Mouse (Mus musculus): Measurements from ENCODE around the gene Ncoa7. TPM values are rescaled to one million over a fixed set of nuclear protein-coding genes. Genes with fewer than 3 reads are reported as not detected.

Gene Ncoa7
- polyA plus RNA-seq, 1 experiment: 3.7 TPM

GRCm38 (mm10) chr10:30609614-30610013 is 193.5 kb downstream of the Ncoa7 start:
- no peak for DNase-seq (ENCODE audit: low read depth in 1 of 2, low spot score in 2 of 2)
- Histone ChIP-seq H3K4me3 (ENCODE audit: extremely low read depth, insufficient read depth, insufficient read length) (no peak overlapping the region), H3K36me3 (ENCODE audit: control insufficient read depth, insufficient read depth, low read length) (peaks cover 9% of the 10 kb centered on the region)

GRCm38 (mm10) chr10:30608109-30608508 is 195.0 kb downstream of the Ncoa7 start:
- H3K27me3 ChIP-seq (ENCODE audit: control insufficient read depth, insufficient read depth, low read length): no peaks in the 10 kb centered on the region
- no peaks in the 10 kb centered on the region for H3K4me1 ChIP-seq (ENCODE audit: control insufficient read depth, insufficient read depth, insufficient read length)
- no peak for TF ChIP-seq CTCF (IDR thresholded peaks at IDR 0.05; ENCODE audit: extremely low read depth, insufficient read depth, insufficient read length, insufficient replicate concordance)
- TF ChIP-seq POLR2A (IDR thresholded peaks at IDR 0.05; ENCODE audit: low read depth, low read length): no peak
- 69% methylated on average over 2 of the region's 2 CpGs for WGBS
- H3K27ac ChIP-seq (ENCODE audit: insufficient read depth, low read length): no peak overlapping the region
- H3K36me3 ChIP-seq (ENCODE audit: control insufficient read depth, insufficient read depth, low read length): peaks cover 7% of the 10 kb centered on the region
- DNase-seq (ENCODE audit: low read depth in 1 of 2, low spot score in 2 of 2): no peak
- H3K4me3 ChIP-seq (ENCODE audit: extremely low read depth, insufficient read depth, insufficient read length): no peak overlapping the region

More at GRCm38 (mm10) chr10:30609614-30610013, 193.5 kb downstream of the Ncoa7 start:
- TF ChIP-seq POLR2A (IDR thresholded peaks at IDR 0.05; ENCODE audit: low read depth, low read length) (no peak), CTCF (IDR thresholded peaks at IDR 0.05; ENCODE audit: extremely low read depth, insufficient read depth, insufficient read length, insufficient replicate concordance) (no peak)
- no peaks in the 10 kb centered on the region for H3K27me3 ChIP-seq (ENCODE audit: control insufficient read depth, insufficient read depth, low read length)
- H3K4me1 ChIP-seq (ENCODE audit: control insufficient read depth, insufficient read depth, insufficient read length): no peaks in the 10 kb centered on the region
- H3K27ac ChIP-seq (ENCODE audit: insufficient read depth, low read length): no peak overlapping the region

DNA sequence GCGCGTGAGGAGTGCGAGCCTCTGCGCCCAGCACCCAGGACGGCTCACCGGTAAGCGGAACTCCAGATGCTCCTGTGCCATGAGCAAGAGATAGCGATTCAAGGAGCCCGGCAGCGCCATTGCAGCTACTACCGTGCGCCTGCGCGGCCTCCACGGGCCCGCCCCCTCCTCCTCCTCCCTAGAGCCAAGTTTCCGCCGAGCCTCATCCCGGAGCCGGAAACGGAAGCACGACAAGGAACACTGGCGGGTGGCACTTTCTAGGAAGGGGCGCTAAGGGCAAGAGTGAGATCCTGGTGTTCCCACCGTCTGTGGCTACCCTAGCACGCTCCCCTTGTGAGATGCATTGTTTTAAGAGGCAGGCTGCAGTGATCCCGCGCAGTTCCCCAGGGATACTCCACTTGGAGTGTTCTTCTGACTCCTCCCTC is 202.6 kb downstream of the Ncoa7 start, which contains the start of gene Trmt11:
TSS of gene Trmt11 (minus strand) at position 208 of the 425 bp plus-strand sequence.
- Histone ChIP-seq H3K4me3 (ENCODE audit: extremely low read depth, insufficient read depth, insufficient read length) (peak within 1 kb of the TSS; percentile 94), H3K4me1 (ENCODE audit: control insufficient read depth, insufficient read depth, insufficient read length) (peaks cover 2% of the 10 kb centered on the region), H3K27ac (ENCODE audit: insufficient read depth, low read length) (peak within 1 kb of the TSS; percentile 83), H3K36me3 (ENCODE audit: control insufficient read depth, insufficient read depth, low read length) (0 out of 2 replicates have a peak, but pooled peaks cover 1% of the 10 kb centered on the region), H3K27me3 (ENCODE audit: control insufficient read depth, insufficient read depth, low read length) (no peaks in the 10 kb centered on the region)
- TF ChIP-seq POLR2A (IDR thresholded peaks at IDR 0.05; ENCODE audit: low read depth, low read length) (peak; percentile 9; the same call in 1 of the 2 replicates), CTCF (IDR thresholded peaks at IDR 0.05; ENCODE audit: extremely low read depth, insufficient read depth, insufficient read length, insufficient replicate concordance) (no peak)
- WGBS: 1% methylated on average over 28 of the region's 28 CpGs
- DNase-seq (ENCODE audit: low read depth in 1 of 2, low spot score in 2 of 2): peak; percentile 29 to 78

DNA sequence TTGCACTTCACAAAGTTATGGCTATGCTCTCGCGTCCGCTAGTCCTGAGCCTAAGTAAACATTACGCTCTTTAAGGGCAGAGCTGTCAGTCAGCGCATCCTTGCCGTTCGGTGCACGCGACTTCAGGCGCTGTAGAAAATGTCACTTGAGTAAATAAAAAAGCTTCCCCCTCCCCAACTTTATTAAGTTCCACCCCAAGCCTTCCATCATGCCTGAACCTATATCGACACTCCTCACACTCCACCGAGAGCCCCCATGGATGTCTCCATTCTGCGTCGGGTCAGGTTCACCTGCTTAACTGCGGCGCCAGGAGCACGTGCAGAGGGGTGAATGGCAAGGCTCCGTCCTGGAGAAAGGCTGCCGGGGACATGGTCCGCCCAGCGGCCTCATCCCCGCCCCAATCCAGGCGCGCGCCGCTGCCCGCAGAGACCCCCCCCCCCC is 203.0 kb downstream of the Ncoa7 start:
- Histone ChIP-seq H3K27me3 (ENCODE audit: control insufficient read depth, insufficient read depth, low read length) (no peaks in the 10 kb centered on the region), H3K4me3 (ENCODE audit: extremely low read depth, insufficient read depth, insufficient read length) (peak overlapping the region; percentile 94), H3K4me1 (ENCODE audit: control insufficient read depth, insufficient read depth, insufficient read length) (peaks cover 2% of the 10 kb centered on the region), H3K27ac (ENCODE audit: insufficient read depth, low read length) (peak overlapping the region; percentile 83), H3K36me3 (ENCODE audit: control insufficient read depth, insufficient read depth, low read length) (0 out of 2 replicates have a peak, but pooled peaks cover 1% of the 10 kb centered on the region)
- 1% methylated on average over 27 of the region's 27 CpGs for WGBS
- TF ChIP-seq CTCF (IDR thresholded peaks at IDR 0.05; ENCODE audit: extremely low read depth, insufficient read depth, insufficient read length, insufficient replicate concordance) (no peak), POLR2A (IDR thresholded peaks at IDR 0.05; ENCODE audit: low read depth, low read length) (no peak)
- DNase-seq (ENCODE audit: low read depth in 1 of 2, low spot score in 2 of 2): no peak

- DNase-seq (ENCODE audit: low read depth in 1 of 2, low spot score in 2 of 2): no peak
- peaks cover 7% of the 10 kb centered on the region for H3K36me3 ChIP-seq (ENCODE audit: control insufficient read depth, insufficient read depth, low read length)
- no peak overlapping the region for H3K27ac ChIP-seq (ENCODE audit: insufficient read depth, low read length)
- no peak overlapping the region for H3K4me3 ChIP-seq (ENCODE audit: extremely low read depth, insufficient read depth, insufficient read length)
- TF ChIP-seq POLR2A (IDR thresholded peaks at IDR 0.05; ENCODE audit: low read depth, low read length) (no peak), CTCF (IDR thresholded peaks at IDR 0.05; ENCODE audit: extremely low read depth, insufficient read depth, insufficient read length, insufficient replicate concordance) (no peak)
- H3K4me1 ChIP-seq (ENCODE audit: control insufficient read depth, insufficient read depth, insufficient read length): no peaks in the 10 kb centered on the region
- 81% methylated on average over 5 of the region's 5 CpGs for WGBS
- no peaks in the 10 kb centered on the region for H3K27me3 ChIP-seq (ENCODE audit: control insufficient read depth, insufficient read depth, low read length)
Measured at GRCm38 (mm10) chr10:30587037-30587436, 216.1 kb downstream of the Ncoa7 start.

DNA sequence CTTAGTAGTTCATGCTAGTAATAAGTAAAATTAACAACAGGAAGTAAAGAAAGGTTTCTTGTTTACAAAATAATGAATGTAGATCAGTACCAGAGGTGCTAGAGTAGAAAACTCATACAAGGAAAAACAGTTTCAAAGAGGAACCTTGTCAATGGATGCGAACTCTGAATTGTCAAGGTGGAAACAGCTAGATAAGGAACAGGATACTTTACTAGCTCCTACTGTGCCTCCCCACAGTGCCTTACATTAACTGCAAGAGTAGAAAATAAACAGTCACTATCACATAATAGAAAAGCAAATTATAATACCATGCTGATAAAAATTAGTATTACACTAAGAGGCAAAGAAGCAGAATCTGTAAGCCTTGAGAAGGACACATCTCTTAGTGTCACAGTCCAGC is 217.4 kb downstream of the Ncoa7 start:
- DNase-seq (ENCODE audit: low read depth in 1 of 2, low spot score in 2 of 2): no peak
- TF ChIP-seq CTCF (IDR thresholded peaks at IDR 0.05; ENCODE audit: extremely low read depth, insufficient read depth, insufficient read length, insufficient replicate concordance) (no peak), POLR2A (IDR thresholded peaks at IDR 0.05; ENCODE audit: low read depth, low read length) (no peak)
- no peak overlapping the region for H3K27ac ChIP-seq (ENCODE audit: insufficient read depth, low read length)
- H3K36me3 ChIP-seq (ENCODE audit: control insufficient read depth, insufficient read depth, low read length): peaks cover 5% of the 10 kb centered on the region
- WGBS: 80% methylated on average over 1 of the region's 1 CpGs
- H3K27me3 ChIP-seq (ENCODE audit: control insufficient read depth, insufficient read depth, low read length): no peaks in the 10 kb centered on the region
- H3K4me3 ChIP-seq (ENCODE audit: extremely low read depth, insufficient read depth, insufficient read length): no peak overlapping the region
- no peaks in the 10 kb centered on the region for H3K4me1 ChIP-seq (ENCODE audit: control insufficient read depth, insufficient read depth, insufficient read length)

Other genes starting within 250 kb of the Ncoa7 start
- gene Trmt11, start 202.6 kb downstream of the Ncoa7 start, polyA plus RNA-seq (2012; rRNA removed): 0.54 and 0.76 TPM in 2 replicates
- gene Hint3, start 173.7 kb downstream of the Ncoa7 start, polyA plus RNA-seq (2012; rRNA removed): 3.6 and 4.8 TPM in 2 replicates
- 2.2 and 2.9 TPM in 2 replicates for gene Hey2, start 39.5 kb upstream of the Ncoa7 start, polyA plus RNA-seq (2012; rRNA removed)

All from spleen, adult 2 months (tissue).